Mouse (Mus musculus): Measurements from ENCODE around the gene Gdf9.
A peak's percentile ranks its signal among the peaks of the same experiment; 100 is the strongest.

Gene Gdf9

GRCm38 (mm10) chr11:53478383-53479170 lies 47.8 kb downstream of the Gdf9 start:
- DNase-seq (ENCODE audit: low spot score) = no peak

- no peak for DNase-seq (ENCODE audit: low spot score)
These were observed 48.5 kb downstream of the Gdf9 start for GRCm38 (mm10) chr11:53479171-53479782.

DNA sequence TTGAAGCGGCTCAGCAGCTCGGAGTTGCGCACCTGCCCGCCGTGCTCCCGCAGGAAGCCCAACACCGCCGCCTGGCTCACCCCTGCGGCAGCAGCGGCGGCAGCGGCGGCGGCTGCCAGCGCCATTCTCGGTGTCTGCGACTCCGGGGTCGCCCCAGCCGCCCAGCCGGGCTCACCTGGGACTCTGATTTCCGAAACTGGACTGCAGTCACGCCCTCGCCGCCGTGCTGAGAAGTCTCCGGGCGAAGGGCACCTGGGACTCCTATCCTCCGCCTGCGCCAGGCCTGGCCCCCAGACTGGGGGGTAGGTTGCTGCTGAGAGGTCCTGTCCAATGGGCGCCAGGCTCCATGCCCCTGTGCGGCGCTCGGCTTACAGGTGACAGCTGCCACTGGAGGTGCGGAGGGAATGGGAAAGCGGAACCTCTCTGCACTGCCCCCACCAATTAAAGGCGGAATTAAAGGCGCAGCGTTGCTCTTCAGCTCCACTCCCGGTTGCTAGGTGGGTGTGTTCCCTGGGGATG lies 49.0 kb downstream of the Gdf9 start, which contains the start of the genes Gm9945 and Sowaha:
Gene Gm9945, plus strand, starts transcription at position 384 of the 519 bp plus-strand sequence.
Gene Sowaha, minus strand, starts transcription at position 492 of the 519 bp plus-strand sequence.
- DNase-seq (ENCODE audit: low spot score) = peak; percentile 72

GRCm38 (mm10) chr11:53481088-53481730 lies 50.4 kb downstream of the Gdf9 start:
- DNase-seq (ENCODE audit: low spot score) = no peak

DNA sequence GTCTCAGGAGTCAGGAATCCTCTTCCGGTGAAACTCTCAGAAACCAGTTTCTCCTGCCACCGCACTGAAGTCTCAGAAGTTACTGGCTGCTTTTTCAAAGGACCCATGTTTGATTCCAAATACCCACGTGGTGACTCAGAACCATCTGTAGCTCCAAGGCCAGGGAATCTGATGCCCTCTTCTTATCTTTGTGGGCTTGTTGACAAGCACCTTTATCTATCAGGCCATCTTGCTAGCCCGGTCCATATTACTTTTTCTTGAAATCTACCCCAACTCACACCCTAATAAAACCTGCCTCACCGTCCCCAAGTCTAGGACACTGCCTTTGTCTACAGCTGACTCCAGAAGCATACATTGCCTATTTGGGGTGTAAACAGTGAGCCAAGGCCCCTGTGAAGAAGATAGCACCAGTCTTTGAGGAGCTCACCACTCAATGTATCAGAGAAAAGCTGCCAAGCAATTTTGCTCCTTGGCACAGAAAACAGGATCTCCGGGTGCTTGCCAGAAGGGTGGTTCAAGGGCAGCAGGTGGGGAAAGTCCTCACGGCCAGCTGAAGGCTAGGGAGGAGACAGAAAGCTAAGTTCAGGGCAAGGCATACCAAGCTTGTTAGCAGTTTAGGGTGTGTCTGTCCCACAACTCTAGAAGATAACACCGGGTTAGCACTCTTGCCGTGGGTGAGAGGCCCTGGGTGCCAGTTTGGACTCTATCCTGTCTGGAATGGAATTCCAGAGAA lies 52.5 kb downstream of the Gdf9 start:
- DNase-seq (ENCODE audit: low spot score) = no peak

DNA sequence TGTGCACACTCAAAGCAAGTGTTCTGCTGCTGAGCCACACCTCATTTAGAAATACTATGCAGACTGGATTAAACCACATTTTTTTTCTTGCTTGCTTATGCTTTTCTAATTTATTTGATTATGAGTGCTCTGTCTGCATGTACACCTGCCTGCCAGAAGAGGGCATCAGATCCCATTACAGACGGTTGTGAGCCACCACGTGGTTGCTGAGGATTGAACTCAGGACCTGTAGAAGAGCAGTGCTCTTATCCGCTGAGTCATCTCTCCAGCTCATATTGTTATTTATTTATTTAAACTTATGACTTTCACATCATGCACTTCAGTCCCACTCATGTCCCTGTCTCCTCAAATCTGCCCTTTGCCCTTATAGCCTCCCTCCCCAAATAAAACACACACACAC lies 54.9 kb downstream of the Gdf9 start:
- DNase-seq (ENCODE audit: low spot score) = no peak

DNA sequence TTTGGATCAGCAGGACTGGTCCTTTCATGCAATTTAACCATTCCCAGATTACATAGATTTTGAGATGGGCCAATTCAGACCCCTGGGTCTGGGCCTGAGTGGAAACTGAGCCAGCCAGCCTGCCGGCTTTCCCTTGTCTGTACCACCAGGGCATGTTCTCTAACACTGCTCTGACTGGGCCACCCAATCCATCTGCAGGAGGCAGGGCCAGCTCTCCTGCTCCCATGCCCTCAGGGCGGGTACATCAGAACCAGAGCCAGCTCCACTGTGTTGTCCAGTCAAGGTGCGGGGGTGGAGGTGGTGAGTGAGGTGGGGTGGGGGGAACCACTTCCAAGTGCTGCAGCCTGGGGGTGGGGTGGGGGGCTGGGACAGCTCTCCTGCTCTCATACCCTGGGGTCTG lies 55.5 kb downstream of the Gdf9 start:
- no peak for DNase-seq (ENCODE audit: low spot score)

- no peak for DNase-seq (ENCODE audit: low spot score)
These were observed 56.2 kb downstream of the Gdf9 start for GRCm38 (mm10) chr11:53486822-53487594.

Measured in layer of hippocampus, adult 11-12 months (tissue).